Mouse (Mus musculus) MEL (cell line): ENCODE measurements around the gene Rgcc. TPM values are rescaled to one million over a fixed set of nuclear protein-coding genes. Genes with fewer than 3 reads are reported as not detected.

Source experiments
- DNase-seq: peaks from one replicate; pipeline ENCODE4 v3.0.0; 2011; ENCODE audit warnings: low read depth, low spot score
- H3K27ac ChIP-seq: 2 replicates; pipeline ENCODE4 v1.5.1; 2012; ENCODE audit warnings: low read depth, mild to moderate bottlenecking, control low read depth, low read length, moderate library complexity; ENCODE audit not compliant: control insufficient read depth
- H3K27me3 ChIP-seq, 2 experiments: fragments of 150-350 bp in 1 of 2; sonication (generic) in 1 of 2; 2 replicates each; pipeline ENCODE4 v1.6.1; 2012; ENCODE audit warnings: low read length in 2 of 2, mild to moderate bottlenecking in 2 of 2, improper control_type of control experiment in 1 of 2, moderate library complexity in 1 of 2; ENCODE audit not compliant: insufficient read depth in 2 of 2, control insufficient read depth in 1 of 2
- H3K36me3 ChIP-seq, 2 experiments: 2 replicates each; pipeline ENCODE4 v1.6.1; 2012 to 2014; ENCODE audit warnings: low read length in 2 of 2, improper control_type of control experiment in 1 of 2, inconsistent platforms in 1 of 2, mild to moderate bottlenecking in 1 of 2; ENCODE audit not compliant: insufficient read depth in 2 of 2, control insufficient read depth in 1 of 2
- H3K4me1 ChIP-seq, 2 experiments: fragments of 150-350 bp in 1 of 2; sonication (generic) in 1 of 2; 2 replicates each; pipeline ENCODE4 v1.6.1; 2012; ENCODE audit warnings: low read length in 2 of 2, improper control_type of control experiment in 1 of 2, mild to moderate bottlenecking in 1 of 2; ENCODE audit not compliant: insufficient read depth in 2 of 2, control insufficient read depth in 1 of 2
- H3K4me3 ChIP-seq, 2 experiments: fragments of 150-350 bp in 1 of 2; sonication (generic) in 1 of 2; 2 replicates each; pipeline ENCODE4 v1.5.1; 2012; ENCODE audit warnings: low read depth in 2 of 2, low read length in 2 of 2, mild to moderate bottlenecking in 2 of 2, moderate library complexity in 2 of 2, control low read depth in 1 of 2, improper control_type of control experiment in 1 of 2; ENCODE audit not compliant: control insufficient read depth in 1 of 2, insufficient read depth in 1 of 2
- H3K79me2 ChIP-seq: 2 replicates; pipeline ENCODE4 v1.6.1; 2012; ENCODE audit warnings: mild to moderate bottlenecking, low read length, moderate library complexity; ENCODE audit not compliant: control insufficient read depth, poor library complexity, insufficient read depth
- H3K9ac ChIP-seq: 2 replicates; pipeline ENCODE4 v1.6.1; 2012; ENCODE audit warnings: low read depth, mild to moderate bottlenecking, control low read depth, low read length, moderate library complexity; ENCODE audit not compliant: control insufficient read depth, poor library complexity, severe bottlenecking
- H3K9me3 ChIP-seq: fragments of 150-350 bp; sonication (generic); replicated peaks from 2 replicates; pipeline ENCODE4 v1.6.1; 2012; ENCODE audit warnings: mild to moderate bottlenecking, low read length, improper control_type of control experiment, moderate library complexity; ENCODE audit not compliant: insufficient read depth
- BHLHE40 ChIP-seq: IDR thresholded peaks from 2 replicates; pipeline ENCODE4 v1.6.1; 2012; ENCODE audit warnings: low read depth, mild to moderate bottlenecking, inconsistent platforms, low read length, improper control_type of control experiment, borderline replicate concordance
- CHD1 ChIP-seq: IDR thresholded peaks from 2 replicates; pipeline ENCODE4 v1.6.1; 2012; ENCODE audit warnings: low read depth, mild to moderate bottlenecking, inconsistent platforms, low read length, improper control_type of control experiment
- CHD2 ChIP-seq: IDR thresholded peaks from 2 replicates; pipeline ENCODE4 v1.6.1; 2011; ENCODE audit warnings: low read length, improper control_type of control experiment
- E2F4 ChIP-seq: IDR thresholded peaks from 2 replicates; pipeline ENCODE4 v1.6.1; 2011; ENCODE audit warnings: low read depth, low read length, improper control_type of control experiment, borderline replicate concordance
- GATA1 ChIP-seq: IDR thresholded peaks from 2 replicates; pipeline ENCODE4 v1.6.1; 2011; ENCODE audit warnings: low read depth, low read length, improper control_type of control experiment
- HCFC1 ChIP-seq: IDR thresholded peaks from 2 replicates; pipeline ENCODE4 v1.6.1; 2012; ENCODE audit warnings: low read depth, mild to moderate bottlenecking, inconsistent platforms, low read length, improper control_type of control experiment, moderate library complexity
- KAT2A ChIP-seq: conservative IDR thresholded peaks from 2 replicates; pipeline ENCODE4 v1.6.1; 2012; ENCODE audit warnings: low read depth, low read length, improper control_type of control experiment, inconsistent platforms
- MYB ChIP-seq: IDR thresholded peaks from 2 replicates; pipeline ENCODE4 v1.6.1; 2011; ENCODE audit warnings: mild to moderate bottlenecking, low read depth, low read length, improper control_type of control experiment
- NELFE ChIP-seq: IDR thresholded peaks from 2 replicates; pipeline ENCODE4 v1.6.1; 2011; ENCODE audit warnings: low read depth, low read length, improper control_type of control experiment
- NRF1 ChIP-seq: IDR thresholded peaks from 2 replicates; pipeline ENCODE4 v1.6.1; 2014; ENCODE audit warnings: low read depth, mild to moderate bottlenecking, inconsistent platforms, low read length, improper control_type of control experiment, moderate library complexity; ENCODE audit not compliant: poor library complexity, insufficient read depth, severe bottlenecking
- POLR2A ChIP-seq, 2 experiments: IDR thresholded peaks; 2 replicates each; pipeline ENCODE4 v1.6.1; 2011 to 2012; ENCODE audit warnings: low read length in 2 of 2, mild to moderate bottlenecking in 2 of 2, control low read depth in 1 of 2, improper control_type of control experiment in 1 of 2, low read depth in 1 of 2, moderate library complexity in 1 of 2; ENCODE audit not compliant: control insufficient read depth in 1 of 2, insufficient read depth in 1 of 2, poor library complexity in 1 of 2
- POLR2AphosphoS2 ChIP-seq: IDR thresholded peaks from 2 replicates; pipeline ENCODE4 v1.6.1; 2011; ENCODE audit warnings: low read length, improper control_type of control experiment
- POLR2AphosphoS5 ChIP-seq: IDR thresholded peaks from 2 replicates; pipeline ENCODE4 v1.6.1; 2012; ENCODE audit warnings: low read depth, borderline replicate concordance, mild to moderate bottlenecking, inconsistent platforms, low read length, moderate library complexity, mixed read lengths
- SMC3 ChIP-seq: IDR thresholded peaks from 2 replicates; pipeline ENCODE4 v1.6.1; 2011; ENCODE audit warnings: low read depth, low read length, improper control_type of control experiment
- TAL1 ChIP-seq: IDR thresholded peaks from 2 replicates; pipeline ENCODE4 v1.6.1; 2012; ENCODE audit warnings: mild to moderate bottlenecking, inconsistent platforms, low read length, moderate library complexity, mixed read lengths
- UBTF ChIP-seq: IDR thresholded peaks from 2 replicates; pipeline ENCODE4 v1.6.1; 2012; ENCODE audit warnings: low read depth, mild to moderate bottlenecking, inconsistent platforms, low read length, improper control_type of control experiment, moderate library complexity, borderline replicate concordance; ENCODE audit not compliant: insufficient read depth
- USF1 ChIP-seq: IDR thresholded peaks from 2 replicates; pipeline ENCODE4 v1.6.1; 2014; ENCODE audit warnings: low read depth, mild to moderate bottlenecking, inconsistent platforms, low read length, improper control_type of control experiment, moderate library complexity
- USF2 ChIP-seq, 2 experiments: IDR thresholded peaks; 2 replicates each; pipeline ENCODE4 v1.6.1; 2011 to 2012; ENCODE audit warnings: improper control_type of control experiment in 2 of 2, low read length in 2 of 2, borderline replicate concordance in 1 of 2, inconsistent platforms in 1 of 2, low read depth in 1 of 2, mild to moderate bottlenecking in 1 of 2; ENCODE audit not compliant: insufficient read depth in 1 of 2
- ZKSCAN1 ChIP-seq: IDR thresholded peaks from 2 replicates; pipeline ENCODE4 v1.6.1; 2012; ENCODE audit warnings: low read depth, mild to moderate bottlenecking, inconsistent platforms, low read length, improper control_type of control experiment, moderate library complexity
- ZMIZ1 ChIP-seq: IDR thresholded peaks from 2 replicates; pipeline ENCODE4 v1.6.1; 2012; ENCODE audit warnings: low read depth, mild to moderate bottlenecking, inconsistent platforms, low read length, improper control_type of control experiment, moderate library complexity
- polyA plus RNA-seq, 2 experiments: library from polyadenylated mRNA; stranded (reverse) in 1 of 2; unstranded in 1 of 2; fragments of >175 nt in 1 of 2; fragments of >200 nt in 1 of 2; gene quantifications; 2 replicates each; pipeline versions ENCODE4 v1.2.1 to v1.2.4; 2012; ENCODE audit warnings: low replicate concordance in 2 of 2, low read depth in 1 of 2; ENCODE audit not compliant: insufficient read length in 2 of 2, insufficient read depth in 1 of 2, missing spikeins in 1 of 2
- total RNA-seq: library from RNA; depleted of rRNA; stranded (reverse); fragments of 300-350 nt; gene quantifications from 2 replicates; pipeline ENCODE4 v1.2.3, GENCODE M21; 2012

The Rgcc gene
- total and polyA plus RNA-seq, 3 experiments, result 1.2 to 1.8 TPM; not detected in 1

GRCm38 (mm10) chr14:79272991-79273390 lies 28.5 kb downstream of the Rgcc start:
- no peak overlapping the region for H3K4me3 ChIP-seq
- no peak overlapping the region for H3K27ac ChIP-seq
- H3K27me3 ChIP-seq, result no peaks in the 10 kb centered on the region
- H3K4me1 ChIP-seq, result no peaks in the 10 kb centered on the region
- no peak for DNase-seq
- H3K36me3 ChIP-seq, result no peaks in the 10 kb centered on the region
- H3K79me2 ChIP-seq, result no peaks in the 10 kb centered on the region
- no peak overlapping the region for H3K9ac ChIP-seq
- H3K9me3 ChIP-seq, result no peaks in the 10 kb centered on the region
- TF ChIP-seq SMC3, result no peak
- TF ChIP-seq, all 39 proteins: peak for 0

DNA sequence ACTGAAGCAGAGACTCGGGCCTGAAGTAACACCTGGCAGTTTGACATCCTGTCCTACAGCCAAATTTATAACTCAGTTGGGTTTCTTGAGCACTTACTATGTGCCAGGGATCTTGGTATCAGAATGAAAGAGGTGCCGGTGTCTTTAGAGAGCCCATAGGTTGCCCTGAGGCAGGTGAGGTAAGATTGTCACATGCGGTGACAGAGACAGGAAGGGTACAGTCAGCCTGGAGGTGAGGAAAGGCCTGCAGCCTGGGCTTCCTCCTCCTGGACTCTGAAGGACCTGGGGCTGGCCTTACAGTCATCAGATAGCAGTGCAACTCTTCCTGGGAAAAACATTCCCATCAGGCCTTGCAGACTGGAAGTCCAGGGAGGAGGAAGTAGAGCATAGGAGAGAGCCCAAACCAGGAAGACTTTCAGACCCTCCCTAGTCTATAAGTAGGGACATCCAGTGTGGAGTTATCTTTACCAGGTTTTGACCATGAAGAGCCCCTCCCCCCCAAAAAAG lies 29.2 kb downstream of the Rgcc start:
- H3K9me3 ChIP-seq, result no peaks in the 10 kb centered on the region
- no peaks in the 10 kb centered on the region for H3K4me1 ChIP-seq
- no peaks in the 10 kb centered on the region for H3K79me2 ChIP-seq
- H3K36me3 ChIP-seq, result no peaks in the 10 kb centered on the region
- no peaks in the 10 kb centered on the region for H3K27me3 ChIP-seq
- no peak overlapping the region for H3K4me3 ChIP-seq
- H3K9ac ChIP-seq, result no peak overlapping the region
- no peak for TF ChIP-seq HCFC1
- TF ChIP-seq UBTF, result no peak
- no peak for TF ChIP-seq NELFE
- TF ChIP-seq ZKSCAN1, result no peak
- TF ChIP-seq CHD1, result no peak
- no peak for TF ChIP-seq USF1
- TF ChIP-seq POLR2AphosphoS2, result no peak
- no peak for TF ChIP-seq KAT2A
- TF ChIP-seq GATA1, result no peak
- TF ChIP-seq E2F4, result no peak
- no peak for TF ChIP-seq ZMIZ1
- no peak for TF ChIP-seq USF2 (IDR thresholded peaks at IDR 0.05; ENCODE audit: borderline replicate concordance in 1 of 2, insufficient read depth in 1 of 2, low read depth in 1 of 2, low read length in 2 of 2)
- TF ChIP-seq POLR2AphosphoS5, result no peak
- TF ChIP-seq SMC3, result no peak
- TF ChIP-seq MYB, result no peak
- TF ChIP-seq BHLHE40, result no peak
- no peak for TF ChIP-seq POLR2A (IDR thresholded peaks at IDR 0.05; ENCODE audit: control insufficient read depth in 1 of 2, insufficient read depth in 1 of 2, low read depth in 1 of 2, low read length in 2 of 2, poor library complexity in 1 of 2)
- TF ChIP-seq CHD2, result no peak
- no peak for TF ChIP-seq TAL1
- no peak for TF ChIP-seq NRF1
- no peak for DNase-seq
- no peak overlapping the region for H3K27ac ChIP-seq
